Mouse (Mus musculus): ENCODE measurements around the gene Kdelr3.
A peak's percentile ranks its signal among the peaks of the same experiment; 100 is the strongest.

Gene Kdelr3

DNA sequence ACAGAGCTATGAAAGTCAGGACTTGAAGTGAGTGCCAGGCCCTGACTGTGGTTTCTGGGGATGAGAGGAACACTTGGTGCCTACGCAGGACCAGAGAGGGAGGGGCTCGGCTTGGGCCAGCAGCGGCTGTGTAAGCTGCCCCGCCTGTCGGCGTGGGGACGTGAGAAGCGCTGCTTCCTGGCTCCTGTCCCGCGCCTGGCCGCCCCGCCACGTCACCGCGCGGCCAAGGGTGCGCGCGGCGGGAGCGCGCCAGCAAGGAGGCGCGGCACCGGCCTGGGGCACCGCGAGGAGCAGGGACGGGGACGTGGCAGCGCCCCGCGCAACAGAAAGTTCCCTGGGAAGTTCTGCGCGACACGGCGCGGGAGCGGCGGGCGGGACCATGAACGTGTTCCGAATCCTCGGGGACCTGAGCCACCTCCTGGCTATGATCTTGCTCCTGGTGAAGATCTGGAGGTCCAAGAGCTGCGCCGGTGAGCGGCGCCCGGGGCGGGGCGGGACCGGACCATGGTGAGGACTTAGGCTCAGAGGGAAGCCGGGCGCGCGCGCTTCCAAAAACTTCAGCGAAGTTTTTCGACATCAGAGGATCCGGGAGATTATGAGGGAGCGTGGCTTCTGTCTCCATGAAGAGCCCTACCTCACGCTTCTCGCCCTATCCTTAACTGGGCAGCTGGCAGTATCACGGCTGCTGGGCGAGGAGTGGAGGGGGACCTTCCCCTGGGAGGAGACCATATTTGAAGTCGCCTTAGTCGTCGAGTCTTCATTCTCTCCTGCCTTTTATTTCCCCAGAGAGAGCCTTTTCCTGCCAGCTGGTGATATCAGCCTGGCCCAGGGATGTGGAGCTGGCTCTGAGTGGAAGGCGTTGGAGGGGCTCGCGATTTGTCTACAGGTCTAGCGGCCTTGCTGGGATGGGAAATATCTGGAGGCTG, at the start of gene Kdelr3:
Gene Kdelr3, plus strand, starts transcription at position 241 of the 926 bp plus-strand sequence.
- peak; percentile 87 to 91 for DNase-seq (ENCODE audit: inconsistent age in 2 of 2, low spot score in 1 of 2)

DNA sequence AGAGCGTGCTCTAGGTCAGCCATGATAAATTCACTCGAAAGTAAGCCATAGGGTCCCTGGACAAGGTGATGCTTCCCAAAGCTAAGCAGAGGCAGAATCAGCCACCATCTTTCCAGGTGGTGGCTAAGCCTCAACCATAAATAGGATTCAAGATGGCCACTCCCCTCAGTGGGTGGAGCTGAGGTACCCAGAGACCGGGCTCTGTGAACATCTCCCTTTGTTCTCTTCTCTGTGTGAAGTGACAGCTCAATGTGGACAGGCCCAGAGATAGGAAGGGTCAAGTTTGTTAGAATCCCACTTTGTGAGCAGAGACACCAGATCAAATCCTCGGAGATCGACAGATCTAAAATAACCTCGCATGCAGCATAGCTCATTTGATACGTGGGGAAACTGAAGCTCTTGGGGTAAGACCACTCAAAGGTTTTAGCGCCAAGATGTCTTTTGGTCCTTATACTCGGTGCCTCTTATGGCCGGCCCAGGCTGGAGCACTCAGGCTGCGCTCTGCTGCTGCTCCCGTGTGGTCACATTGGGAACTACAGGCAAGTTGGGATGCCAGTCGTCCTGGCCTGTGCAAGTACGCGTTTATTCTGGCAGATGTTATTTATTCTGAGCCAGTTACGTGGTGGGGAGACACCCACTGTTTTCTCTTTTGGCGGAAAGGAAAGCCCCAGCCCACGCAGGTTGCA, 49.5 kb upstream of the Kdelr3 start:
- peak; percentile 83 to 94 for DNase-seq (ENCODE audit: inconsistent age in 2 of 2, low spot score in 1 of 2)

GRCm38 (mm10) chr15:79469577-79469976, 46.6 kb upstream of the Kdelr3 start:
- DNase-seq (ENCODE audit: inconsistent age in 2 of 2, low spot score in 1 of 2) = no peak

DNA sequence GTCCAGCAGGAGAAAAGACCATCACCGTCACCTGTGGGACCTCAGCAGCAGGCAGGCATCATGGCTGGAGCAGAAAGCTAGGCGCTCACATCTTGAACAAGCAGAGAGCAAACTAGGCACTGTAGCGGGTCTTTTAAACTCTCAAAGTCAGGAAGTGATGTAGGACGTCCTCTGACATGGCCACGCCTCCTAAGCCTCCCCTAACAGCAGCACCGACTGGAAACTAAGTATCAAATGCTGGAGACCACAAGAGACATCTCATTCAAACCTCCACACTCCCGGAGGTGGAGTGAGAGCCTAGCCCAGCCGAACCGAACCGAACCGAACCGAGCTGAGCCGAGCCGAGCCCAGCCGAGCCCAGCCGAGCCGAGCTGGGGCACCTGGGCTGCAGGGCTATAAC, 45.6 kb upstream of the Kdelr3 start:
- DNase-seq (ENCODE audit: inconsistent age in 2 of 2, low spot score in 1 of 2) = peak in 1 of 2 experiments; percentile 54

GRCm38 (mm10) chr15:79471095-79471494, 45.1 kb upstream of the Kdelr3 start:
- no peak for DNase-seq (ENCODE audit: inconsistent age in 2 of 2, low spot score in 1 of 2)

GRCm38 (mm10) chr15:79473042-79473441, 43.2 kb upstream of the Kdelr3 start:
- DNase-seq (ENCODE audit: inconsistent age in 2 of 2, low spot score in 1 of 2) = no peak

GRCm38 (mm10) chr15:79473638-79474355, 42.4 kb upstream of the Kdelr3 start:
- DNase-seq (ENCODE audit: inconsistent age in 2 of 2, low spot score in 1 of 2) = no peak

GRCm38 (mm10) chr15:79477227-79477626, 39.0 kb upstream of the Kdelr3 start:
- peak in 1 of 2 experiments; percentile 58 for DNase-seq (ENCODE audit: inconsistent age in 2 of 2, low spot score in 1 of 2)

- no peak for DNase-seq (ENCODE audit: inconsistent age in 2 of 2, low spot score in 1 of 2)
Observed at GRCm38 (mm10) chr15:79481181-79481688, 35.0 kb upstream of the Kdelr3 start.

DNA sequence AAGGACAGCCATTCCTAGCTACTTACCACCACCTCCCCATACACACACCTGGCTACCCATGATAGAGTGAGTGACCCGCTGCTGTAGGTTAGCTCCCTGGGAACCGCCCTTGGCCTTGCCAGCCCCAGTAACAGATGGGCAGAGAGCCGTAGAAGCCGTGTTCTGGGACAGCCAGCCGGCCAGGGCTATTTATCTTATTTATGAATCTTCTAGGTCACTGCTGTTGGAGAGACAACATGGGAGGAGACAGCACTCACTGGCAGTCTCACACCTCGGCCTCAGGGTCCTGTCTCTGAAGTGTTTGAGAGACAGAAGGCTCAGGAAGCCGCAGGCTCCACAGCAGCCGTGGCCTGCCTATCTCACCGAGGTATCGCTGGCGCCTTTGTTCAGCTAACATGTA, 26.7 kb upstream of the Kdelr3 start:
- DNase-seq (ENCODE audit: inconsistent age in 2 of 2, low spot score in 1 of 2) = peak; percentile 65 to 82

- DNase-seq (ENCODE audit: inconsistent age in 2 of 2, low spot score in 1 of 2) = no peak
Observed at GRCm38 (mm10) chr15:79493527-79493926, 22.7 kb upstream of the Kdelr3 start.

DNA sequence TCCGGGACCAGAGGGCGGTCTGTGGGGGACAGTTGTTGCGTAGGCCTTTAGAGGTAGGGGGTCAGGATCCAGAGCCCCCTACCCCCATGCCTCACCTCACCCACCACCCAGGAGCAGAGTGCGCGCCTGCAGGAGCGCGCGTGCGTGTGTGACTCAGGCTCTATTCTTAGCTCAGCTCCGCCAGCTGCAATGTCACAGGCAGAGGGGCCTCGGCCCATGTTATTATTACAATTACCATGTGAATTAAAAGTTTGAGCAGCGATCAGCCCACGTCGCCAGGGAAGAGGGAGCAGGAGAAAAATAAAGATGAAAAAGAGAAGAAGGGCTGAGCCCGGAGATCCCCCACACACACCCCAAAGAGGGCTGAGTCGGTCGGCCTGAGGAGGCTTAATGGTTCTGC, 16.1 kb upstream of the Kdelr3 start:
- no peak for DNase-seq (ENCODE audit: inconsistent age in 2 of 2, low spot score in 1 of 2)

- DNase-seq (ENCODE audit: inconsistent age in 2 of 2, low spot score in 1 of 2) = peak in 1 of 2 experiments; percentile 28
Observed at GRCm38 (mm10) chr15:79502891-79503341, 13.3 kb upstream of the Kdelr3 start.

DNA sequence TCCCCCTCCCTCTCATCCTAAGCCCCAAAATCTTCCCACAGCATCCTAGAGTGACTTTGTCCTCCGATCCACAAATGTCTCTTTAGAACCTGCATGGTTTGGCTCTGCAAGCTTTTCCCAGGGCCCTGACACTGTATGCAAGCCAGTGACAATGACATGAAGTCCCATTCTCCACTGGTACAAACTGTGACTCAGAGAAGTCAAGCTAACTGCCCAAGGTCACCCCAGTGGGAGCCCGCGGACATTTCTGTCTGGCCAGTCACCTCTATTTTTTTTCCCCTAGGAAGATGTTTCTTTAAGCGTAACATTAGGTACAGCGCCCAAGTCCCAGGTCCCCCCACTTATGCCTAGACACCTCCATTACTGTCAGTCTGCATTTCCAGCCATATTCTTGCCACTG, 12.8 kb upstream of the Kdelr3 start:
- peak; percentile 79 to 85 for DNase-seq (ENCODE audit: inconsistent age in 2 of 2, low spot score in 1 of 2)

DNA sequence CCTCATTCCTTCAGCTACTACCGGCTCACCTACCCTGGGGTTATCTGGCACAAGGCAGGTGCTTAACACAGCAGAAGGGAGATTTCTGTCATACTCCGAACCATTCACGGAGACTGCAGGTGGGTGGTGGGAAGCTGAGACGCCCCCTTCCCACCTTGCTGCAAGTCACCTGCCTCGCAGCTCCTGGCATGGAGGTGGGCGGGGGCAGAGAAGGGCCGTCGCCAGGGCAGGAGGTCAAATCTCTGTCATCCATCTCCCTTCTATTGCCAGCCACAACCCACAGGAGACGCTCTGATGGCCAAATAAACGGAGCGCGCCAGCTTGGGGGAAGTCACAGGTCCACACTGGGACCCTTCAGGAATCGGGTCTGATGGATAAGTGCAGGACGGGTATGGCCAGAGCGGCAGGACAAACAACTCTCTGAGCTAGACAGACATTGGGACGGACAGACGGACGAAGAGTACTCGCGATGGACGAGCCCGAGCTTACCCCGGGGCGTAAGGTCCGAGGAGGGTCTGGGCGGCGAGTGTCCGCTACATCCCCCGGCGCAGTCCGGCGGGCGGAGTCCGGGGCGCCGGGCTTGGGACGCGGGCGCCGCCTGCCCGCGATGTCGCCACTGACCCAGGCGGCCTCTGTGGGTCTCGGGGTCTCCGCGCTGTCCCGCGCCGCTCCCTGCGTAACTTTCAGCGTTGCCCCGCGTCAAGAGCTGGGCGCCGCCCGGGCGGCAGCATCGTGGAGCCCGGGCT, 11.3 kb upstream of the Kdelr3 start, which contains the start of gene Kcnj4:
Gene Kcnj4, minus strand, starts transcription at position 535 of the 746 bp plus-strand sequence.
- DNase-seq (ENCODE audit: inconsistent age in 2 of 2, low spot score in 1 of 2) = peak in 1 of 2 experiments; percentile 53

DNA sequence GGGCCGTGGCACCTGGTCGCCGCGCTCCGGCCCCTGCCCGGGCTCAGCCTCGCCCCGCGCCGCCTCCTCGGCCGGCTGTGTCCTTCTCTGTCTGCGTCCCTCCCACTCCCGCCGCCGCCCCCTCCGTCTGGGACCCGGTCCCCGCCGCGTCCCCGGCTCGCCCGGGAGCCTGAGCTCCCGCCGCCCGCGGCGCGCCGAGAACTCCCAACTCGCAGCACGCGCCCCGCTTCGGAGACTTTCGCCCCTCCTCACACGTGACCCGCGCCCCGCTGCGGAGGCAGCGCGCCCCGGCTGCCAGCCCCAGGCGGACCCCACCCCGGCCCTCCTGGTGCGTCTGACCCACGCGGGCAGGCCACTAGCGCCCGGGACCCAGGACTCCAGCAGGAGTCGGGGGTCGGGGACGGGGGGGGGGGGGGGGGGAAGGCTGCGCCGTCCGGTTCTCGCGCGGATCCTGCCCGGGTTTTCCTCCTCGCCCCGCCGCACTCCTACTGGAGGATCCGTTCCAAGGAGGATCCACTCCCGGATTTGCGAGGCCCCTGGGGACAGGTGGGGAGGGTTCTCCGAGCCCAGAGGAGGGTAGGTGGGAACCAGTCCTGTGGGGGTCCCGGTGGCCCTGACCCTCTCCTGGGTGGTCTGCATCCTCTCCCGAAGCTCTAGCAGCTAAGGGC, 10.5 kb upstream of the Kdelr3 start:
- DNase-seq (ENCODE audit: inconsistent age in 2 of 2, low spot score in 1 of 2) = peak; percentile 59 to 81

DNA sequence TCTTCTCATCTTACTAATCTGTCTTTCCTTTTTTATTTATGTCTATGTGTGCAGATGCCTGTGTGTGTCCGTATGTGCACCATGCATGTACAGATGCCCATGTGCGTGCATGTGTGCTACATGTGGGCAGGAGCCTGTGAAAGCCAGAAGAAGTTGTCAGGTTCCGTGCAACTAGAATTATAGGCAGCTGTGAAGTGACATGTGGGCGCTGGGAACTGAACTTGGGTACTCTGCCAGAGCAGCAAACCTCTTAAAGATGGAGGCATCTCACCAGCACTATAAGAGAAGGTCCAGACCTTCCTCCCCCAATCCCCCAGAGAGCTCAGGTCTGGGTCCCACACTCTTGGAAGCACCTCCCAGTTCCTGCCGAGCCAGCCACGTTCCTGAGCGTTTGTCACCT, 9.8 kb upstream of the Kdelr3 start:
- no peak for DNase-seq (ENCODE audit: inconsistent age in 2 of 2, low spot score in 1 of 2)

GRCm38 (mm10) chr15:79507055-79507828, 9.0 kb upstream of the Kdelr3 start:
- DNase-seq (ENCODE audit: inconsistent age in 2 of 2, low spot score in 1 of 2) = no peak

DNA sequence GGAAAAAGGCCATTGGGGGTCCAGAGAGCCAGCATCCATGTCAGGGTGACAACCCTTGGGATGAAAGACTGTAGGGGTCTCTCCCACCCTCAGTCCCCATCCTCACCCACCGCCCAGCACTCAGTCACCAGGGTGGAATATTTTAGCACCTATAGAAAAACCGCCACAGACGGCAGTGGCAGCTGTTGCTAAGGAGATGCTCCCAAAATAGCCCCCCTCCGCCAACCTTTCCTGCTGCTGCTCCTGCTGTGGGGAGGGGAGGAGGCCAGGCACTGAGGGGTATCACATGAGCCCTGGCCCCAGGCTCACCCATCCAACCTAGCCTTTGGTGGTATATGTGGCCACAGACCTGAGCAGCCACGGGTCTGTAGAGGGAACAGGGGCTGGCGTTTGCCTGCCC, 6.2 kb upstream of the Kdelr3 start:
- DNase-seq (ENCODE audit: inconsistent age in 2 of 2, low spot score in 1 of 2) = no peak

Data from adrenal gland, adult (tissue).